Mouse (Mus musculus) naive thymus-derived CD4-positive, alpha-beta T cell, adult 5 months (primary cell): ENCODE data around the gene Dact2. TPM values are rescaled to one million over a fixed set of nuclear protein-coding genes. Genes with fewer than 3 reads are reported as not detected.

ENCODE experiments used
- polyA plus RNA-seq: library from polyadenylated mRNA; unstranded; fragments of 100-300 nt; shearing (Covaris generic); gene quantifications from one replicate; pipeline ENCODE4 v1.2.1, GENCODE M21; 2017

The Dact2 gene
- not detected for polyA plus RNA-seq

GRCm38 (mm10) chr17:14204061-14204460, at the start of gene Dact2:
Dact2 (minus strand) TSS chr17:14204304.

Other genes with a start within 250 kb of the Dact2 start
- gene Gm7356, start 200.6 kb downstream of the Dact2 start, polyA plus RNA-seq: not detected
- gene Gm7358, start 144.8 kb downstream of the Dact2 start, polyA plus RNA-seq: not detected
- gene Smoc2, start 75.2 kb upstream of the Dact2 start, polyA plus RNA-seq: not detected